Mouse (Mus musculus): ENCODE data around the gene Ints6.
"Not testable (repeated sequence)": the region's sequence is repeated elsewhere in the genome, so short reads cannot be mapped to it uniquely, and the experiment has no call there.

The Ints6 gene

GRCm38 (mm10) chr14:62735646-62736045, 25.3 kb downstream of the Ints6 start:
- no peak for DNase-seq

GRCm38 (mm10) chr14:62733666-62734065, 27.3 kb downstream of the Ints6 start:
- no peak for DNase-seq

GRCm38 (mm10) chr14:62731902-62732301, 29.1 kb downstream of the Ints6 start:
- DNase-seq, result no peak

GRCm38 (mm10) chr14:62724560-62724959, 36.4 kb downstream of the Ints6 start:
- DNase-seq, result no peak

- no peak for DNase-seq
These were observed 39.3 kb downstream of the Ints6 start for GRCm38 (mm10) chr14:62721625-62722024.

- no peak for DNase-seq
These were observed 42.8 kb downstream of the Ints6 start for GRCm38 (mm10) chr14:62718161-62718560.

GRCm38 (mm10) chr14:62673646-62674045, 87.3 kb downstream of the Ints6 start:
- DNase-seq, result no peak

- no peak for DNase-seq
These were observed 95.8 kb downstream of the Ints6 start for GRCm38 (mm10) chr14:62664976-62665673.

GRCm38 (mm10) chr14:62663367-62663766, 97.6 kb downstream of the Ints6 start, which contains the start of gene Serpine3:
Serpine3 (plus strand) TSS chr14:62663667.
- DNase-seq, result no peak

- no peak for DNase-seq
These were observed 98.6 kb downstream of the Ints6 start for GRCm38 (mm10) chr14:62662381-62662780.

- DNase-seq, result no peak
These were observed 103.5 kb downstream of the Ints6 start for GRCm38 (mm10) chr14:62657469-62657868.

GRCm38 (mm10) chr14:62655996-62656395, 105.0 kb downstream of the Ints6 start:
- DNase-seq, result no peak

GRCm38 (mm10) chr14:62651771-62652170, 109.2 kb downstream of the Ints6 start:
- no peak for DNase-seq

- no peak for DNase-seq
These were observed 110.6 kb downstream of the Ints6 start for GRCm38 (mm10) chr14:62650376-62650775.

- DNase-seq, result no peak
These were observed 112.6 kb downstream of the Ints6 start for GRCm38 (mm10) chr14:62648405-62648804.

GRCm38 (mm10) chr14:62642368-62642767, 118.6 kb downstream of the Ints6 start:
- DNase-seq, result not testable (repeated sequence)

GRCm38 (mm10) chr14:62640396-62640795, 120.6 kb downstream of the Ints6 start:
- no peak for DNase-seq

GRCm38 (mm10) chr14:62639551-62639950, 121.4 kb downstream of the Ints6 start:
- DNase-seq, result no peak

GRCm38 (mm10) chr14:62639111-62639510, 121.9 kb downstream of the Ints6 start:
- no peak for DNase-seq

GRCm38 (mm10) chr14:62638345-62638702, 122.6 kb downstream of the Ints6 start:
- DNase-seq, result no peak

GRCm38 (mm10) chr14:62637436-62638344, 123.3 kb downstream of the Ints6 start:
- peak; percentile 47 for DNase-seq

GRCm38 (mm10) chr14:62627951-62628350, 133.0 kb downstream of the Ints6 start:
- no peak for DNase-seq
